Mouse (Mus musculus): ENCODE measurements around the gene Ttpal. TPM values are rescaled to one million over a fixed set of nuclear protein-coding genes. Genes with fewer than 3 reads are reported as not detected.

Ttpal gene
- polyA plus RNA-seq, 1 experiment from 2014 or later = 50.2 TPM

DNA sequence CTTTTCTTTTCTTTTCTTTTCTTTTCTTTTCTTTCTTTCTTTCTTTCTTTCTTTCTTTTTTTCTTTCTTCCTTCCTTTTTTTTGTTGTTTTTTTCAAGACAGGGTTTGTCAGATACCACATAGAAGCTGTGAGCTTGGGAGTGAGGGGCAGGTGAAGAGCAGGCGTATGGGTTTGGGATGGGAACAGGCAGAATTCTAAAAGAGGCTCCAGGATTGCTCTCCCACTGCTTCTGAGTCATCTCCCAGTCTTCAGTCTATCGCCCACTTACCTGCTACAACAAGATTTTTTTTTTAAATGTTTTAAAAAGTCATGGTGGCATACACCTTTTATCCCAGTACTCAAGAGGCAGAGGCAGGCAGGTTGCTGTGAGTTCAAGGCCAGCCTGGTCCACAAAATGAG is 24.1 kb upstream of the Ttpal start:
- H3K4me2 ChIP-seq = no peak overlapping the region
- ATAC-seq (replicated peaks) = no peak
- no peaks in the 10 kb centered on the region for H3K27me3 ChIP-seq (replicated peaks)
- H3K9me3 ChIP-seq = no peaks in the 10 kb centered on the region
- no peaks in the 10 kb centered on the region for H3K4me1 ChIP-seq
- WGBS = 81% methylated on average over 2 of the region's 2 CpGs
- H3K36me3 ChIP-seq (replicated peaks) = no peaks in the 10 kb centered on the region
- no peak overlapping the region for H3K9ac ChIP-seq
- no peak overlapping the region for H3K27ac ChIP-seq
- no peak overlapping the region for H3K4me3 ChIP-seq

DNA sequence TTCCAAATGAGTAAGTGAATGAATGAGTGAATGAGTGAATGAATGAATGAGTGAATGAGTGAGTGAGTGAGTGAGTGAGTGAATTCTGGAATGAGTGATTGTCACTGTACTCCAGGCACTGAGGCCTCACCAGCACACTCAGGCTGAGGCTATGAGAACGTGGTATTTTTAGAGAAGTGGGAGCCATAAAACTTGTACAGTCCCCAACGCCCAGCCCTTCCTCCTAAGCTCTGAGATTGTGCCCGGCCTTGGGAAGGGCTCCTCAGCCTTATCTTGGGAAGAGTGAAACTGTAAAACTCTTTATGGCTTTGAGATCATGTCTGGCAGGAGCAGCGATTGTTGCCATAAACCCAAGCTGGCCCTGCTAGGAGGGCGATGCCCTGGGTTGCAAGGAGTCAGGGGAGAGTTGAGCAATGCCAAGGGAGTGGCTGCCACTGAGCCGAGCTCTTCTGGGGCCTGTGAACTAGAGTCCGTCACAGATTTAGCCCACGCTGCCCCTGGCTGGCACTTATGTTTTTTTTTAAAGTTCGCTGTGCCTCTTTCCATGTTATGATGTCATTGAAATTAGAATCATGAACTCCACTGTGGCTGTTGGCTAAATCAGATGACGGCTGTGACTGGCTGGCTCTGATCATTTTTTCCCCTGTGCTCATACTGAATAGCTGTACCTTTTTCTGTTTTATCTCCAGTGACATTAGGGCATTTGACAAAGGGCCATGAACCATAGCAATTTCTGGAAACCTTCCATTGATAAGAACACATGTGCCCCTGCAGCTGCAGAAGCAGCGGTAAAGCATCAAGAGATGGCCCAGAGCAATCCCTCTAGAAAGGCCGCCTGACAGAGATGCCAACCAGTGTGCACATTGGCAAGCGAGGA is 21.8 kb upstream of the Ttpal start:
- ATAC-seq (replicated peaks) = no peak
- Histone ChIP-seq H3K4me1 (no peaks in the 10 kb centered on the region), H3K36me3 (replicated peaks) (no peaks in the 10 kb centered on the region), H3K9me3 (no peaks in the 10 kb centered on the region), H3K9ac (no peak overlapping the region), H3K27ac (no peak overlapping the region), H3K4me2 (no peak overlapping the region), H3K4me3 (no peak overlapping the region), H3K27me3 (replicated peaks) (no peaks in the 10 kb centered on the region)
- 86% methylated on average over 13 of the region's 13 CpGs for WGBS

DNA sequence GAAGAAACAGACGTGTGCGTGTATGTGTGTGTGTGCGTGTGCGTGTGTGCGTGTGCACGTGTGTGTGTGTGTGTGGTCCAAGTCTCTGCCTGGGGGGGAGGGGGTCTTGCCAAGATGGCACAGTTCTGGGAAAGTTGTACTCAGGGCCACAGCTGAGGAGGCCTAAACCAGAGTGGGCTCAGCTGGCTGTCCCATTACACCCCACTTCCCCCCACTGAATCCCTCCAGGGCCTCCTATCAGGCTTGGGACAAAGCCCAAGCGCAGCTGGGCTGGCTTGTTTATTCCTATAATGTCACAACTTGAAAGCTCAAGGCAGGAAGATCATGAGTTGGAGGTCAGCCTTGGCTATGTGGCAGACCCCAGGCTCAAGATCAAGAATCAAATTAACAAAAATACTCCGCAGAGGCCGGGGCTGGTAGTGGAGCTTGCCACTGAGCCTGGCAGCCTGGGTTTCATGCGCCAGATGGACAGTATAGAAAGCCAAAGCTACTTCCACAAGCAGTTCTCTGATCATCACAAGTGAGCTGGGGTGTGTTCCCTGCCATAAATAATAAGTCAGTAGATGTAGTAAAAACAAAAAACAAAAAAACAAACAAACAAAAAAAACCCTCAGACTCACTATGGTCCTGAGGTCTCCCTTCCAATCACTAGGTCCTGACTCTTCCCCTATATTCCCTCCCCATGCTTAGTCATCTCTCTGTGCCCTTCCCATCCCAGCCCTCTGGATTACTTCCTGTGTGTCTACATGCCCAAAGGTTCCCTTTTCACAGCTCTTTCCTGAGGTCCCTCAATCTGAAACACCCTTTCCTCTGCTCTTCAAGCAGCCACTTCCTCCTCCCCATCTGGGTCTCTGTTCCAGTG is 18.7 kb upstream of the Ttpal start:
- Histone ChIP-seq H3K4me1 (no peaks in the 10 kb centered on the region), H3K36me3 (replicated peaks) (no peaks in the 10 kb centered on the region), H3K9ac (no peak overlapping the region), H3K9me3 (no peaks in the 10 kb centered on the region), H3K4me3 (no peak overlapping the region), H3K4me2 (no peak overlapping the region), H3K27ac (no peak overlapping the region), H3K27me3 (replicated peaks) (no peaks in the 10 kb centered on the region)
- 86% methylated on average over 10 of the region's 10 CpGs for WGBS
- ATAC-seq (replicated peaks) = no peak

- H3K4me2 ChIP-seq = no peak overlapping the region
- no peak overlapping the region for H3K27ac ChIP-seq
- no peak for ATAC-seq (replicated peaks)
- H3K36me3 ChIP-seq (replicated peaks) = no peaks in the 10 kb centered on the region
- no peaks in the 10 kb centered on the region for H3K27me3 ChIP-seq (replicated peaks)
- no peak overlapping the region for H3K4me3 ChIP-seq
- no peak overlapping the region for H3K9ac ChIP-seq
- 73% methylated on average over 10 of the region's 10 CpGs for WGBS
- H3K9me3 ChIP-seq = no peaks in the 10 kb centered on the region
- H3K4me1 ChIP-seq = no peaks in the 10 kb centered on the region
Observed at GRCm38 (mm10) chr2:163584088-163584426, 18.1 kb upstream of the Ttpal start.

DNA sequence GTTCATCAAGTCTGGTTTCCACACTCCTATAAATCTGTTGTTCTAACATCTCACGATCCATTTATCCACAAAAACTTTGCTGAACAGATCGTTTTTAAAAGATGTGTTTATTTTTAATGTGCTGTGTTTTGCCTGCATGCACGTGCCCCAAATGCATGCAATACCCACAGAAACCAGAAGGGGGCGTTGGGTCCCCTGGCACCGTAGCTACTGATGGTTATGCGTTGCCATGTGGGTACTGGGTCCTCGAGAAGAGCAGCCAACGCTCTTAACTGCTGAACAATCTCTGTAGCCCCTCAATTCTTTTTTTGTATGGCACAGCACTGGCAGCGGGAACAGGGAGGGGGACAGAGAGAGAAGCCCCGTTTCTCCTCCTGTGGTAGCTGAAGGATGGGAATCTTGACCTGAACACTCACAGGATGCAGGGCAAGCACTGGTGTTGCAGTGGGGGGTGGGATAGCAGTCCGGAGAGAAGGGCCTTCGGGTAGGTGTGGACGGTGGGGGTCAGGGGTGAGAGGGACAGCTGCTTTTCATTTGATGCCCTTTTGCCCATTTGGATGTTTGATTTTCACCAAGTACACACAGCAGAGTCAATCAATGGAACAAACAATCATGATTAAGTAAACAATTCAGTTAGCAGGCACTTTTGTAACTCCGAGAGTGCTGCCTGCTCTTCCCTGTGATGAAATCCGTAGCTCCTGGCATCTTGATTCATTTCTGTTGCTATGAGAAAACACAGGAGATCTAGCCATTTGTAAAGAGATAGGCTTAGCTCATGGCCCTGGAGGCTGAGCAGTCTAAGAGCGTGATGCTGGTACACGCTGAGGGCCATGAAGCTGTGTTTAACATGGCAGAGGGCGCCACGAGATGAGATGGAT is 15.5 kb upstream of the Ttpal start:
- Histone ChIP-seq H3K4me1 (no peaks in the 10 kb centered on the region), H3K36me3 (replicated peaks) (no peaks in the 10 kb centered on the region), H3K9me3 (no peaks in the 10 kb centered on the region), H3K4me2 (no peak overlapping the region), H3K27me3 (replicated peaks) (no peaks in the 10 kb centered on the region), H3K27ac (no peak overlapping the region), H3K9ac (no peak overlapping the region), H3K4me3 (no peak overlapping the region)
- ATAC-seq (replicated peaks) = no peak
- 47% methylated on average over 19 of the region's 19 CpGs for WGBS

DNA sequence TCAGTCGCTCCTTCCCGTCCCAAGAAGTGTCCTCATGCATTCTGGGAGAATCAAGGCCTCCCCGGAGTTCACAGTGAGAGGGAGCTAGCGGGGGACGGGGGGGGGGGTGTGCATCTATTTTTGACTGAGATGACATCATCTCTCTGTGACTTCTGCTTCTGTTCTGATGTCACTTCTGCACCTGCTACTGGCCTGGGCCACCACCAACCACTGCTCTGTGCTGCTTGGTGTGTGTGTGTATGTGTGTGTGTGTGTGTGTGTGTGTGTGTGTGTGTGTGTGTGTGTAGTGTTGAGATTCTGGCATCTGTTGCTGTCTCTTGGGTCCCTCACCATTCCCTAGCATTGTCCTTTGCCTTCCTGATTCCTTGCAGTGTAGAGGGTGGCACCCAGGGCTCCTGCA is 14.6 kb upstream of the Ttpal start:
- Histone ChIP-seq H3K4me1 (no peaks in the 10 kb centered on the region), H3K9ac (no peak overlapping the region), H3K36me3 (replicated peaks) (no peaks in the 10 kb centered on the region), H3K4me2 (no peak overlapping the region), H3K9me3 (no peaks in the 10 kb centered on the region), H3K27me3 (replicated peaks) (no peaks in the 10 kb centered on the region), H3K4me3 (no peak overlapping the region), H3K27ac (no peak overlapping the region)
- ATAC-seq (replicated peaks) = no peak
- WGBS = 76% methylated on average over 5 of the region's 5 CpGs

- no peak overlapping the region for H3K4me3 ChIP-seq
- no peak overlapping the region for H3K4me2 ChIP-seq
- no peaks in the 10 kb centered on the region for H3K36me3 ChIP-seq (replicated peaks)
- no peaks in the 10 kb centered on the region for H3K9me3 ChIP-seq
- no peak overlapping the region for H3K27ac ChIP-seq
- H3K9ac ChIP-seq = no peak overlapping the region
- ATAC-seq (replicated peaks) = no peak
- H3K27me3 ChIP-seq (replicated peaks) = no peaks in the 10 kb centered on the region
- 77% methylated on average over 12 of the region's 12 CpGs for WGBS
- H3K4me1 ChIP-seq = no peaks in the 10 kb centered on the region
Observed at GRCm38 (mm10) chr2:163590211-163590610, 11.9 kb upstream of the Ttpal start.

DNA sequence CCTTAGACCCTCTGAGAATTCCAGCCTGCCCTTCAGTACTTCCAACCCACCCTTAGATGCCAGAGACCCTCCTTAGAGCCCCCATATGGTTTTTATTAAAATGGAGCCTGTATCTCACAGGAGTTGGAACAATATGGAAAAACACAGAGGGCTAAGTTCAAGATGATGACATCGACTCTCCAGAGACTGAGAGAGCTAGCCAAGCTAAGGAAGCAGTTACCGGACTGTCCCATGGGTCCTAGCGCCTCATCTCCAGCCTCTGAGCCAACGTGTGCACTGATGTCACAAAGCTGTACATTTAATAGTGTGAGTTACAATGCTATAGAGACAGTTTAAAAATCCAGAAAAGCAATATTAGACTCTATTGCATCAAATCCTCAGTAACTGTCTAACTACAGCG is 11.1 kb upstream of the Ttpal start:
- Histone ChIP-seq H3K27me3 (replicated peaks) (no peaks in the 10 kb centered on the region), H3K9ac (no peak overlapping the region), H3K4me3 (no peak overlapping the region), H3K9me3 (no peaks in the 10 kb centered on the region), H3K36me3 (replicated peaks) (no peaks in the 10 kb centered on the region), H3K4me2 (no peak overlapping the region), H3K4me1 (no peaks in the 10 kb centered on the region), H3K27ac (no peak overlapping the region)
- ATAC-seq (replicated peaks) = no peak
- WGBS = 83% methylated on average over 5 of the region's 5 CpGs

DNA sequence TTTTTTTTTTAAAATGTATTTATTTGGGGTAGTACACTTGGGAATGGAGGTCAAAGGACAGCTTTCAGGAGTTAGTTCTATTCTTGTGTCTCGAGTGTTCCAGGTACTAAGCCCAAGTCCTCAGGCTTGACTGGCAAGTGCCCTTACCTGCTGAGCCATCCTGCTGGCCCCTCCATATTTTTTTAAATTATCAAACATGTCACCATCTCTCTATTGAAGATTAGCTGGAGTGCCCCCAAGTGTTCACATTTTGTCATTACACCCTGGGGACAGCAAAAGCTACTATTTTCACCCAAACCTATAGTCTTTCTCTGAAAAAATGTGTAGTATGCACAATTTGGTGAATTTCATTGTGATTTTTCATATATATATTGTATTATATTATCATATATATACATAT is 10.0 kb upstream of the Ttpal start:
- 75% methylated on average over 1 of the region's 1 CpGs for WGBS
- Histone ChIP-seq H3K27me3 (replicated peaks) (no peaks in the 10 kb centered on the region), H3K4me3 (no peak overlapping the region), H3K4me2 (no peak overlapping the region), H3K4me1 (no peaks in the 10 kb centered on the region), H3K36me3 (replicated peaks) (no peaks in the 10 kb centered on the region), H3K9ac (no peak overlapping the region), H3K27ac (no peak overlapping the region), H3K9me3 (no peaks in the 10 kb centered on the region)
- ATAC-seq (replicated peaks) = no peak

GRCm38 (mm10) chr2:163593636-163594282 is 8.4 kb upstream of the Ttpal start:
- 91% methylated on average over 10 of the region's 10 CpGs for WGBS
- Histone ChIP-seq H3K4me3 (no peak overlapping the region), H3K4me2 (no peak overlapping the region), H3K27ac (no peak overlapping the region), H3K9ac (no peak overlapping the region), H3K4me1 (no peaks in the 10 kb centered on the region), H3K9me3 (no peaks in the 10 kb centered on the region), H3K36me3 (replicated peaks) (no peaks in the 10 kb centered on the region), H3K27me3 (replicated peaks) (no peaks in the 10 kb centered on the region)
- no peak for ATAC-seq (replicated peaks)

DNA sequence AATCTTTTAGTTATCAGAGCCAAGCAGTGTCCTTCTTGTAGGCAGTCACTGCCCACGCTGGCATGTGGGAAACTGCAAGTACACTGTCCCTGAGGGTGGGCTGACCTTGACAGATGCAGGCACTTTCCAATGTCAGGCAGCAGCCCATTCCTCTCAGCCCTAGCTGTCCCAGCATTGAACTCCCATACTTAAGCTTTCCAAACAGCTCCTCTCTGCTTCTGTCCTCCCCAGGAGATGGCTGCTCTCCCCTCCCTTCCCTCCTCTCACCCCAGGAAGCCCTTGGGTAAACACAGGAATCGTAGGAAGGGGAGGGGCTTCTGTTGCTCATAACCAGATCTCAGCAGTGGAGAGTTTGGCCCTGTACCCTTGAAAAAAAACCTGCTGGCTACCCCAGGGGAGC is 7.0 kb upstream of the Ttpal start:
- no peak for ATAC-seq (replicated peaks)
- Histone ChIP-seq H3K4me3 (no peak overlapping the region), H3K9ac (no peak overlapping the region), H3K4me1 (no peaks in the 10 kb centered on the region), H3K27me3 (replicated peaks) (no peaks in the 10 kb centered on the region), H3K36me3 (replicated peaks) (no peaks in the 10 kb centered on the region), H3K4me2 (no peak overlapping the region), H3K27ac (no peak overlapping the region), H3K9me3 (no peaks in the 10 kb centered on the region)
- 17% methylated on average over 2 of the region's 2 CpGs for WGBS

Data from midbrain, embryonic 15.5 days (tissue).